Mouse (Mus musculus) cerebellum, postnatal 36 days (tissue): ENCODE measurements around the gene 0610040J01Rik.
A peak's percentile ranks its signal among the peaks of the same experiment; 100 is the strongest.

ENCODE experiments used
- DNase-seq, 2 experiments: peaks; one replicate each; pipeline ENCODE4 v3.0.0; 2021 to 2022; ENCODE audit warnings: mixed read lengths in 2 of 2

Gene 0610040J01Rik

GRCm38 (mm10) chr5:63906149-63907093 is 94.3 kb downstream of the 0610040J01Rik start:
- peak; percentile 84 to 90 for DNase-seq

GRCm38 (mm10) chr5:63907513-63907912 is 95.3 kb downstream of the 0610040J01Rik start:
- no peak for DNase-seq

- DNase-seq: no peak
Observed at GRCm38 (mm10) chr5:63910171-63910960, 98.2 kb downstream of the 0610040J01Rik start.

GRCm38 (mm10) chr5:63914896-63915295 is 102.7 kb downstream of the 0610040J01Rik start:
- no peak for DNase-seq

- peak; percentile 19 to 32 for DNase-seq
Observed at GRCm38 (mm10) chr5:63916457-63917139, 104.4 kb downstream of the 0610040J01Rik start.

GRCm38 (mm10) chr5:63918201-63918600 is 106.0 kb downstream of the 0610040J01Rik start:
- DNase-seq: no peak

- no peak for DNase-seq
Observed at GRCm38 (mm10) chr5:63923305-63924025, 111.3 kb downstream of the 0610040J01Rik start.

GRCm38 (mm10) chr5:63925035-63925628 is 113.0 kb downstream of the 0610040J01Rik start:
- DNase-seq: no peak

- DNase-seq: no peak
Observed at GRCm38 (mm10) chr5:63930824-63931358, 118.7 kb downstream of the 0610040J01Rik start.

GRCm38 (mm10) chr5:63932829-63933228 is 120.7 kb downstream of the 0610040J01Rik start:
- DNase-seq: no peak

GRCm38 (mm10) chr5:63935581-63935980 is 123.4 kb downstream of the 0610040J01Rik start:
- no peak for DNase-seq

- DNase-seq: peak; percentile 49 to 59
Observed at GRCm38 (mm10) chr5:63936740-63937139, 124.6 kb downstream of the 0610040J01Rik start.

- no peak for DNase-seq
Observed at GRCm38 (mm10) chr5:63938575-63938974, 126.4 kb downstream of the 0610040J01Rik start.

GRCm38 (mm10) chr5:63941891-63942290 is 129.7 kb downstream of the 0610040J01Rik start:
- DNase-seq: no peak

GRCm38 (mm10) chr5:63943291-63943690 is 131.1 kb downstream of the 0610040J01Rik start:
- DNase-seq: no peak

- no peak for DNase-seq
Observed at GRCm38 (mm10) chr5:63947526-63947925, 135.4 kb downstream of the 0610040J01Rik start.

GRCm38 (mm10) chr5:63949195-63949594 is 137.0 kb downstream of the 0610040J01Rik start:
- DNase-seq: no peak
